Mouse (Mus musculus): ENCODE data around the gene Gm49450.
A peak's percentile ranks its signal among the peaks of the same experiment; 100 is the strongest.

The Gm49450 gene

DNA sequence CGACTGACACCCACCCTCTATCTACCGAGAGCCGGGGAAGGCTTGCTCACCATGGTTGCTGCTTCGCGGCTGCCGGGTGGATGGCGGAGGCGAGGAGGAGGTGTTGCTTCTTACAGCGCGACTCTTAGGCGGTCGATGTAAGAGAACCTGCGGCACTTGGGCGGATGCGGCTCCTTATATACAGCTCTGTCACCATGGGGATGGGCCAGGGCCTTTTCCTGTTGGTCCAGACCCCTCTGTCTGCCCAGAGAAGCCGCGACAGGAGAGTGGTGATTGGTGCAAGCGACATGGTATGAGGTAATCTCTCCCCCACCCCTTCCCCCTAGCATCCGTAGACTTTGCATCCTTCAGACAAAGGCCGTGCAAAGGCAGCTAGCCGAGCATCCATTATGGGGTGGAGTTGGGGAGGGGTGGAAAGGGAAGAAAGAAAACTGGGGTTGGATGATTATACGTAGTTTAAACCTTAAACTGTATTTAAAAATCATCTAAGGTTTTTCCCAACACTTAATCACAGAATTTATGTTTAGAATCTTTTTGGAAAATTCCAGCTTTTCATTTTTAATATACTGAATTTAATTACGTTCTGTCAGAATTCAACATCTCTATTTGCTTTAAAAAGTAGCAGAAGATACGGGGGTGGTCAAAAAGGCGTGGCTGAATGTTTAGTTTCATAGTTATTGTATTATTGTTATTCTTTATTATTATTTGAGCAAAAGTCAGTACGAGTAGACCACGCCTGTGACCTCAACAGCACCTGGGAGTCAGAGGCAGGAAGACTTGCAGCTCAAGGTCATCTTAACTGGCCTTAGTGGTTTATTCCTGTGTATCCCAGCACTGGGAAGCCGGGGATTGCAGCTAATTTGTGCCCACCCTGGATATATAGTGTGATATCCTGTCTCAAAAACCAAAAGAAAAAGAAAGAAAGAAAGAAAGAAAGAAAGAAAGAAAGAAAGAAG, at the start of gene Gm49450, which contains the start of gene Tuba1a:
Gene Gm49450, minus strand, starts transcription at position 151 of the 956 bp plus-strand sequence.
Gene Tuba1a, minus strand, starts transcription at position 303 of the 956 bp plus-strand sequence.
- DNase-seq (ENCODE audit: low spot score) = peak; percentile 74

DNA sequence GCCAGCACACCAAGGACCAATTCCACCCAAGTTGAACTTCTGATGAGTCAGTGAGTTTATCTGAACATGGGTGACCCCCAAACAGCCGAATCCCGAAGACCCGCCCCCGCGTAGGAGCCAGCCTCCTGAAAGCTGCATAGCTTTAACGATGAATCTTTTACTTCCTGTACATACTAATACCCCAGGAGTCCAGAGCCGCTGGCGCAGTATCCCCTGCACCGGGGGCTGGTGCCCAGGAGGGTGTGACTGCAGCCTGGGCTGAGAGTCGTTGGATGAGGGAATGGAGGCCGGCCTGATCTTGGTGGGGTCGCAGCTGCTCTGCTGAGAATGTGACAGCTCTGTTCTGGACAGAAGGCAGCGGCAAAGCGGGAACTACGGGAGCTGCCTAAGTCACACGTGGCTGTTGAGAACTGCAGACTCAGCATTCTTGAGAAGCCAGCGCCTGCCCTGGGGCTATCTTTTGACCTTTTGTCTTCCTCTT, 48.1 kb upstream of the Gm49450 start:
- no peak for DNase-seq (ENCODE audit: low spot score)

DNA sequence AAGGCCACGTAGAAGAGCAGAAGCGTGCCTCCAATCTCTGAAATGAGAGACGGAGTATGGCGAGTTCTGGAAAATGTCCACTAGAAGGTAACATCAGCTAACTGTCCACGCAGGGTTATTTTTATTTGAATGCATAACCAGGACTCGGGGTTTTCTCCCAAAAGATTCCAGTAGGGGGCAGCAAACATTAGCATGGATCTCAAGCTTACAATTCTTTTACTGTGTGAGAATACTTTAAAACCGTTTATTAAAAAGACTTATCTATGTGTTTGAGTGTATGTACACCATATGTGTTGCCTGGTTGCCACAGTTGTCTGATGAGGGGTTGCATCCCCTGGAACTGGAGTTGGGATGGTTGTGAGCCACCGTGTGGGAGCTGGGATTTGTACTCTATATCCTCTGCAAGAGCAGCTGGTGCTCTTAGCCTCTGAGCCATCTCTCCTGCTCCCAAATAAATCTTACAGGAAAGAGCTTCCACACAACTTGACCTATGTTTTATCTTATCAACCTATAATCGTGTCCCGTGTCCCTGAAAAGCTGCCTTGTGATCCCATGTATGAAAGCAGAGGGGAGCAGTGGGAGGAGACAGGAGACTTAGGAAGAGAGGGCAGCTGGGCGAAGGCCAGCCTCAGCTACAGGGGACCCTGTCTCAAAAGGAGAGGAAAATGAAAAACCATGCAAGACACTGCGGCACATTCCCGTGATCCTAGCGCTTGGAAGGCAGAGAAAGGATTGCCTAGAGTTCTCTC, 47.4 kb upstream of the Gm49450 start:
- DNase-seq (ENCODE audit: low spot score) = peak; percentile 41

DNA sequence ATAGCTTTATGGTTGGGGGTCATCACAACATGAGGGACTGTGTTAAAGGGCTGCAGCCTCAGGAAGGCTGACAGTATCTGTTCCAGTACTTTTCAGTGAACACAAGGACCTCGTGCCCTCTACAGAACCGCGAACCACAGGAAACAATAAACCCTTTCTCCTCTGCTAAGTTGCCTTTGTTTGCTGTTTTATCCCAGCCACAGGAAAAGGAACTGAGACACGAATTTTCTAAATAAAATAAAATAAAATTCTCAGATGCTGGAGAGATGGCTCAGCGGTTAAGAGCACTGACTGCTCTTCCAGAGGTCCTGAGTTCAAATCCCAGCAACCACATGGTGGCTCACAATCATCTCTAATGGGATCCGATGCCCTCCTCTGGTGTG, 45.4 kb upstream of the Gm49450 start:
- no peak for DNase-seq (ENCODE audit: low spot score)

DNA sequence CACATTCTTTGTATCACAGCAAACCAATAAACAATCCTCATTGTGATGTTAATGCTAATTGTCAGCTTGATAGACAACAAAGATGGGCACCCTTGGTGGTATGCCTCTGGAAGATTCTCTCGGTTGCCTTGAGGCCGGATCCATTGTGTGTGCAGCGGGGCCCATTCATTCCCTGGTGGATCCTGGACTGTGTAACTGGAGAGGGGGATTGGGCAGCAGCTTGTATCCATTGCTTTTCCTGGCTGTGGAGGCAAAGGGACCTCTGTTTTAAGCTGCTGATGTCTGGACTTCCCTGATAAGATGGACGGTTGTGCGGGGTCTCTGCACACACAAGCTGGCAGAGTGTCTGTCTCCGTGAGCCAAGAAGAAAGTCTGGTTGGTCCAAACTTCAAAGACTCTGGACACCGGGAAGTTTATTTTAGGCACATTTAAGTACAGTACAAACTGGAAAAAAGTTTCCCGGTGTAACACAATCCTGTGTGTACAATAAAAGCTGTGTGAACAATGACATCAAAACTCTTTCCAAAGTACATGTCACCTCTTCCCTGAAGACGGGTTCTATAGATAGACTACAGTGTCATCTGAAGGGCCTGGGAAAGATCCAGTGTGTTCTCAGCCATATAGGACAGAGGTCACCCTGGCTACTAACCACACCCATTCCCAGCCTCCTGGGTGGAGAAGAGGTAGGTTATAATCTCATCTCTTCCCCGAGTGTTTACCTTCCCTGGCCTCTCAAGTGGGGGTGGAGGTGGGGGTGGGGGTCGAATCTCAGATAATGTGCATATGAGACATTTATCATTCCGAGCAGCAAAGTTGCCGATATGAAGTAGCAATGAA, 44.8 kb upstream of the Gm49450 start:
- no peak for DNase-seq (ENCODE audit: low spot score)

DNA sequence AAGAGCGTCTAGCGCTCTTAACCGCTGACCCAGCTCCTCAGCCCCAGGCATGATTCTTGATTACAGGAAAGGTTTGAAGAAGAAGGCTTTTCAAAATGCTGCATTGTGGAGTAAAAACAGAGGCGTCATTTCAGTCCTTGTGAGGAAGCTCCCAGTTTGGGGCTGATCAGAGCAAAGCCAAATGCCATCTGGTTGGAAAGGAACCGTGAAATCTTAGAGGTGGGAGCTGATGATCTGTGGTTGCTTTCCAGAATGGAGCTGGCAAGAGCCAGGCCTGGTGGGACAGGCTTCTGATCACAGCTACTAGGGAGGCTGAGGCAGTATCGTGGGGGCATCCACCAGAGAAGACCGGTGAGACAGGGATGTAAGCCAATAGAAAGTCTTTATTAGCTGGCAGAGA, 43.5 kb upstream of the Gm49450 start:
- DNase-seq (ENCODE audit: low spot score) = no peak

DNA sequence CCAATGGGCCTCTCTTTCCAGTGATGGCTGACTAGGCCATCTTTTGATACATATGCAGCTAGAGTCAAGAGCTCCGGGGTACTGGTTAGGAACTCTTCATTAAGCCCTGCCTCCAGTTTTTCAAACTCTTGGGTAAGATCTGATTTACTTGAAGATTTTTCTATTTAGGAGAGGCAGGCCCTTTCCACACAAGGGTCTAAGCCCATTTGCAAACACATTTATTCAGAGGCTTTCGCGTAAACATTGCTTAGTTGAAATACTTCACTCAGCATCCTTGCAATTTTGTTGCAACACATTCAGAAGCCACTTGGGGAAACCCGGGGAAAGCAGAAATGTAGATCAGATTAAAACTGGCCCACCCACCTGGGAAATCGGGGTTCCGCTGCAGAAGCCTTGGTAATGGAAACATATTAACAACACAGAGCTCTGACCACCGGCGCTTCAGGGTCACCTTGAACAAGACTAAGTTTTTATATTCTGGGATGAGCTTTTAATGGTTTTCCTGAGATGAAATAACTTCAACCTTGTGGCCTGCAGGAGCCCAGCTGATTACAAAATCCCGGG, 41.7 kb upstream of the Gm49450 start:
- no peak for DNase-seq (ENCODE audit: low spot score)

DNA sequence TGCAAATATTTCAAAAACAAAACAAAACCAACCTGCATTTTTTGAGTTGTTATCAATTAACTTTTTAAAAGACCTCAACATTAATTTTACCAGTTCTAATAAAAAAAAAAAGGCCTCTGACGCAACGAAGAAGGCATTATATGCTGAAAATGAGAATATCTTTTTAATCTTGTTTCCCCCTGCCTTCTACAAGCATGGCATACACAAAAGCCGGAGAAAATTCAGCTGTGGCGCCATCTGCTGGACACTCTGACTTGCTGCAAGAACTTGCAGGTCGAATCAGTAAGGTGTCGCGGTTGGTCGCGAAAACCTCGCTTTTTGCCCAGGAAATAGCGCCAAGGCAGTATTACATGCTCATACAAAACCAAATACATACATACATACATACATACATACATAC, 40.5 kb upstream of the Gm49450 start:
- DNase-seq (ENCODE audit: low spot score) = peak; percentile 75

DNA sequence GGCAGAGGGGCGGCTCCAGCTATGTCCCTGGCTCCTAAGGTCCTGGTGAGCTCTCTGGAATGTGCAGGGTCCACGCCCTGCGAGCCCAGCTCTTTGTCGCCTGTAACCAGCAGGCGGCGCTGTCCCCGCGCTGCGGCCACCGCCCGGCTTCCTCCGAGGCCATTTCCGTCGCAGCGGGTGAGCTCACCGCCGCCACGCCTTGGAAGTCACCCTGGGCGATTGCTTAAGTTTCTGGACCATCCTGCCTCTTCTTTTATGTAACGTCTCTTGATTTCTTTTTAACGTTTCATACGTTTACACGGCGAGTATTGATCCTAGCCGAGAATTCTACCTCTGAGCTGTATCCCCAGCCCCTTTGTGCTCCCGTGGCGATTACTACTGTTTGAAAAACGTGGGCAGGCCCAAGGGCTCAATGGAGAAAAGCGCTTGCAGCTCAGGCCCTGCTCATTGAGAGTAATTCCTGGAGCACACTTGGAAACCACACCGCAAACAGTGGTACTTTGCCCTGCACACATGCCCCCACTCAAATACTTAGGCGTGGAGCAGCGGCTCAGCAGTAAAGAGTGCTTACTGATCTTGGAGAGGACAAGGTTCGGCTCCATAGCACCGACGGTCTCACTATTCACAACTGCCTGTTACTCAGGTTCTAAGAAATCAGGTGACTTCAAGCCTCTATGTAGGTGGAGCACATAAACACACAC, 39.9 kb upstream of the Gm49450 start:
- peak; percentile 89 for DNase-seq (ENCODE audit: low spot score)

DNA sequence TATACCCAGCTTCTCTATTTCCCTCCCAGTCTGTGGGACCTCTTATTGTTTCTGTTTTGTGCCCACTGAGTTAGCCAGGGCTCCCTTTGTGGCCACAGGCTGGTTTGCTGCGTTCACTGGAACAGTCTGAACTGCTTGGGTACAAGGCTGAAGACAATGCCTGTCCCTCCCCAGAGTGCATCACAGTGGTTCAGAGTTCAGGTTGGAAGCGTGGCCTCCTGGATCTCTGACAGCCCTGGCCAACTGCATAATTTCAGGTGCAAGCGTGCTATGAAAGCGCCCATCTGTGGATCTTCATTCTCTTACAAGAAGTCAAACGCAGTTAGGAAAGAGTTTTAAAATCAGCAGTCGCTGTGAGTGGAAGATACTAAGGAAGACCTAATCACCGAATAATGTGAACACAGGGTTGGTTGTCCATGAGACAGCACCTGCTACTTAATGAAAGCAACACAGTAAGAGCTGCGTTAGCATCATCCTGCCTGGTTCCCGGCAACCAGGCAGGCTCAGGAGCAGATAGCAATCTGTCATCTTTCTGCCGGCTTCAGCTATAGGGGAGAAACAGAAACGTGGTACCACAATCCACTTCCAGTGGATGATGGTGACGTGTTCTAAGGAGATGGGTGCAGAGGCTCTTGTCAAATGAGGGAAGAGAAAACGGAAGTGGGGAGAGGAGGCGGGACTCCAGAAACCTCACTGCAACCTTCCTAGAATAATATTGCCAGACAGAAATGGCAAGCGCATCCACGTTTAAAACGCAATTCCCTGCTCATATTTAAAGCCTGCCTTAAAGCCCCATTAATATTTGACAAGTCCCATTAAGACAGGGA, 38.9 kb upstream of the Gm49450 start:
- no peak for DNase-seq (ENCODE audit: low spot score)

DNA sequence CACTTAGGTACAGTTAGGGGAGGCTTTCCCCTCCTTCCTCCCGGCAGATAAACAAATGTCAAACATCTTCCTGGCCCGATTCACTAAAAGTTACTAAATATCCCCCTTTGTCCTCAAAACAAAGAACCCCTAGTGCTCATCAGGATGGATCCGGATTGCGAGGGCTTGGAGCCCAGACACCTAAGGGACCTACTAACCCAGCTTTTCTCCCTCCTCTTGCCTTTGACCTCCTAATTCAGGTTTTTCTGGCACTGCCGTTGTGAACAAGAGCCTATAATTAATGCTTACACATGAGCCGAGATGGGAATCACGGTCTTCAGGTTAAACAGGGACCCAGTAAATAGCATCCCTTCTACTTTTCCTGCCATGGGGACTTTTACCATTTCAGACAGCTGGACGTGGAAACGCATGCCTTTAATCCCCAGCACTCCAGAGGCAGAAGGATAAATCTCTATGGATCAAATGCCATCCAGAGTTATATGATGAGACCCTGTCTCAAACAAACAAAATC, 38.2 kb upstream of the Gm49450 start:
- DNase-seq (ENCODE audit: low spot score) = no peak

DNA sequence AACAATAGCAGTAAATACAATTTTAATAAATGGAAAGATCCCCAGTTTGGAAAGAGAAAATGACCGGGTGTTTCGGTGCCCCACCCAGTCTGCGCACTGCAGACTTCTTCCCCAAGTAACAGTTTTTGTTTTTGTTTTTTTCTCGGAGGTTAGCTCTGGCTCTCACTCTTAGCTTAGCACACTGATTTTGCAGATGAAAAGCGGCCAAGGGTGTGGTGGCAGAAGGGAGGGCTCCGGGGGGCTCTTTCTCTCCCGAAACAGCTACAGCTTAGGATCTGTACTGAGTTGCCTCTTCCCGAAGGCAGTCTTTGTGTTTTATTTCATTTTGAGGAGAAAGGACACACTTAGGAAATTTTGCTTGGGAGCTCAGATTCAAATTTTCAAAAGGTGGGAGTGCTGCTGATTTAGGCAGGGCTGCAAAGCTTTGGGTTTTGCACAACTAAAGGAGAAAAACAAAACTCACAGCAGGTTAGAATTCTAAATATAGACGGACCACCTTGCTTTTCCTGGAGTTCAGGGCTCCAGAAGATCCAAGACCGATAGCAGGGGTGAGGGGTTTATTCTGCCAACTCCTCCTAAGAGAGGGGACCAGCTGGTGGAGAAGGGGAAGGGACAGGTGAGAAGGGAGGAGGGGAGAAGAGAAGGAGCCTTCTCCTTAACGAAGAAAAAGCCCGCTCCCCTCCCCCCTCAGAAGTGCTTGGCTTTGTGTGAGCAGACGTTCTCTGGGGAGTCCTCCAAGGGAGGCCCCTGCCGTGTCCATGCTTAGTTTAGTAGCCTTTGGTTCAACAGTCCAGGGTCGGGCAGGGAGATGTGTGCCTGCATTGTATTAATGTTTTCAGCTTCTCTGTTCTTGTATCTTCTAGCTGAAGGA, 37.6 kb upstream of the Gm49450 start:
- no peak for DNase-seq (ENCODE audit: low spot score)

DNA sequence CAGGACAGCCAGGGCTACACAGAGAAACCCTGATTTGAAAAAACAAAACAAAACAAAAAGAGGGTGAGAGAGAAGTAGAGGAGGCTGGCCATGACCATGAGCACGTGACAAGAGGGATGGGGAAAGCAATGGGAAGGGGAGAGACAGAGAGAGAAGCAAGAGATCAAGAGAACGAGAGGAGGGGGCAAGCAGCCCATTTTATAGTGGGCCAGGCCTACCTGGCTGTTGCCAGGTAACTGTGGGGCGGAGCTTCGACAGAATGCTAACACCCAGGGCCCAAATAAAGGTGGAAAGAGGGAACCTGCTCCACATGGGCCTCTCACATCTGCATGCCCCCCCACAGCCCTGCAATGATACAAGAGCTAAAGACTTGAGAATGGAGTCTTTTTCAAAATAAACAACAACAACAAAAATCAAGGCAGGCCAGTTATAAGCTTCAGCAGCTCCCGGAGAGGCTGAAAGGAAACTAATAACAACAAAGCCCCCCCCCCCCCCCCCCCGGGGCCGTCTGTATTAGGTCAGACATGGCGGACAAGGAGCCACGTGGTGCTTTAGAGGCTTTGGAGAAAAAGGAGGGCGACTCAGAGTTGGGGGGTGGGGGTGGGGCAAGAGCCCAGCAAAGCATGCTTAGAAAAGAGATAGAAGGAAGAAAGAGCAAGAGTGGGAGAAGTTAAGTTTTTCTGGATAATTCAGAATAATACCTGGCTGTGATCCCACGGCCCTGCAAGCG, 36.5 kb upstream of the Gm49450 start:
- DNase-seq (ENCODE audit: low spot score) = no peak

DNA sequence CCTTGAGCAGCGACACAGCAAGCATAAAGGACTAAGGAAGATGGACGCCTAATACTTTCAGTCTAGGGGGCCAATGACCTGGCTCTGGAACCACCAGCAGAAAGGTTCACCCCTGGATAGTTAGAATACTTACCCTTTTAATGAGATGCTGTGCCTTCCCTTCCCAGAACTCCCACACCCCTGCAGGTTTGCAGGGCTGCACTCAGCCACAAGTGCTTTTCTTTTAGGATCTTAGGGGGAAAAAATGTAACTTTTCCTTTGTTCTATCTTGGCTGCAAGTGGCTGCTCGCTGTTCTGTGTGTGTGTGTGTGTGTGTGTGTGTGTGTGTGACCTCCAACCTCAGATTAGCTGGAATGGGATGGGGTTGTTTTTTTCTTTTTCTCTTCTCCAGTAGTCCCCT, 35.4 kb upstream of the Gm49450 start:
- no peak for DNase-seq (ENCODE audit: low spot score)

DNA sequence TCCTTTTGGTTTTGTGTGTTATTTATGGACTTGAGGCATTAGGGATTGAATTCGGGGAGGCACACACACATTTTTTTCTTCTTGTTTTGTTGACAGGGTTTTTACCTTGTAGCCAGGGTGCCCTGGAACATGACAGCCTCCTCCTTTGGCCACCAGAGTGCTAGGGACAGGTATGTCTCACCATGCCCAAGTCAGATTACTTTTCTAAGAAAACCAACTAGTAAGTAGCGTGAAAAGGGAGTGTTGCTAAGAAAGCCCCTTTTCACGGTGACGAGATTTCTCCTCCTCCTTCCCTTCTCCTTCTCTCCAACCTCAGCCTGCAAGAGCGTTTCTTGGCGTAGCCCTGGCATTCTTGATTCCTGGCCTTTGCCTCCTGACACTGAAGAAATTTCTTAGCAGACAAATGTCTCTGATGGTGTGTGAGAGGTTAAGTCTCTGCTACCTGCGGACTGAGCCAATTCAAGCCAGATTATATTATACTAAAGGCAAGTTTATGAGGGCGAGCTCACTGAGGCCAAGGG, 34.4 kb upstream of the Gm49450 start:
- no peak for DNase-seq (ENCODE audit: low spot score)

DNA sequence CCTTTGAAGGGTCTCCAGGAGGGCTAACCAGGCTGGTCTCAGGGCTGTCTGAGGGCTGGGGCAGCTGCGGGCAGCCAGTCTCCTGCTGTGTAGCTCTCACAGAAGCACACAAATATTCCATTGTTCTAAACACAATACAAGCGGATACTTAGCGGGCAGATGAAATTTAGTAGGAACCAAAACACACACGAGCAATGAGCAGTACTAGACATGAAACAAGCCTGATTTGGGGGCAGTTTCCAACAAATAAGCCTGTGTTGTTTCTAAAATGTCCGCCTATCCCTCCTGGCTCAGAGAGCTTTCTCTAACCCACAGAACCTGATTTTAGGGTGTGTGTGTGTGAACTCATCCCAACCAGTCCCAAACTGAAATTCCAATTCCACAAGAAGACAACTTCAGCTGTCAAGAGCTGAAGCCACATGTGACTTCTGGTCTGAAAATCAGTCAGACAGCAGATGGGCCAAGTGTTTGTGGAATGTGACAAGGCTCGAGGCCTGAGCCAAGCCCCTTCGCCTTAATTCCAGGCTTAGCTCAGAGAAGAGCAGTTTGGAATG, 33.8 kb upstream of the Gm49450 start:
- DNase-seq (ENCODE audit: low spot score) = no peak

DNA sequence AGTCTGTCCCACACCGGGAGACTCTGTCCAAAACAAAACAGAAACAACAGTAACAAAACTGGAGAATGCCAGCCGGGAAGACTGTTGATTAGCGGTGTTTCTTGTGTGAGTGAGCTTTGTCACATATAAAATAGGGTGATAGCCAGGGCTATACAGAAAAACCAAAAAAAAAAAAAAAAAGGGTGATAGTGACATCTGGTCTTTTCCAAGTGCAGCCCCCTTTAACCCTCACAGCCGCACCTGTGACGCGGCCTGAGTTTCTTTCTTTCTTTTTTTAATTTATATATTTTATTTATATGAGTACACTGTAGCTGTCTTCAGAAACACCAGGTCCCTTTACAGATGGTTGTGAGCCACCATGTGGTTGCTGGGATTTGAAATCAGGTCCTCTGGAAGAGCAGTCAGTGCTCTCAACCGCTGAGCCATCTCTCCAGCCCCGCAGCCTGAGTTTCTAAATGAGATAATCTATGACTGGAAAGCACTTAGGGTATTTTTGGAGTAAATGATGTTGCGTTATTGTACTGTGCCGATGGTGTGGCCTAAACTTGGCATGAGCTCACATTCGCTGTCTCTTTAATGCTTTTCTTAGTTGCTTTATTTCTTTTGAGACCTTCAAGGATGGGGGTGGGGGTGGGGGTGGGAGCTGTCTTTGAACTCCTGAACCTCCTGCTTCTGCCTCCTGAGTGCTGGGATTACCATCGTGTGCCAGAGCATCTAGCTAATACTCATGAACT, 32.8 kb upstream of the Gm49450 start:
- no peak for DNase-seq (ENCODE audit: low spot score)

All from spleen, adult 12 weeks (tissue).